Mouse (Mus musculus): ENCODE data around the gene Cxcl9.

Cxcl9 gene

GRCm38 (mm10) chr5:92283107-92283506 is 44.8 kb downstream of the Cxcl9 start:
- intact Hi-C loops (cut with DNase I), result no loop called here

GRCm38 (mm10) chr5:92282571-92282970 is 45.3 kb downstream of the Cxcl9 start:
- intact Hi-C loops (cut with DNase I), result no loop called here

DNA sequence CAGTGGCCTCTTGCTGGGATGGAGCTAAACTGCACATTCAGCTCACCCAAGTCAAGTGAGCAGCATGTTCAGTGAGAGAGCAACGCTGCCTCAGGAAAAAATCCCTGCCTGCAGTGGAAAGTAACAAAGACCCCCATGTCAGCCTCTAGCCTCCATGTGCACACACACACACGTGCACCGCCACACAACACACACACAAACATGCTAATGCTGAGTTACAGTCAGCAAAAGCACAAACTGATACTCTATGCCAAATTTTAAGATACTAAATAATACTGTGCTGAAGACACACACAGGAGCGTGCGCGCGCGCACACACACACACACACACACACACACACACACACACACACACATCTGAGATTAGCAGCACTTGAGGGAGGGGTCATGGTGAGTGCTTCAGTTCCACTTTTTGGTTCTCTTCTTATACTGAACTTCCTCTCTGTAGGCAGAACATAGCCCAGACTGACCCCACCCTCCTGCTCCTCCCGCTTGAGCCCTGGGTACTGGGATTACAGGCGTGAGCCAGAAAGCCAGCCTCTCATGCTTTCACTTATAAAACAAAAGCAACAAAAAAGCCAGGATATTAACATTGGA is 48.8 kb downstream of the Cxcl9 start:
- intact Hi-C loops (cut with DNase I), result no loop called here

- intact Hi-C loops (cut with DNase I), result no loop called here
Observed at GRCm38 (mm10) chr5:92277437-92278394, 50.2 kb downstream of the Cxcl9 start, which contains the start of gene Naaa. Gene Naaa, minus strand, starts transcription at chr5:92278170.
